10 mouse cellular contexts compared by ENCODE assay signal in genomic region chr7:98550596-98550995, GRCm38 (mm10).
A peak's percentile ranks its signal among the peaks of the same experiment; 100 is the strongest.
DNase-seq lines count a peak whose midpoint lies in the region; ATAC-seq lines count a peak whose summit lies in the region.
"Had no signal": no experiment of that assay in that cellular context is flagged by ENCODE, and none has a peak within 500 bp of the region (broad histone marks: within the 10 kb centered on the region; RNA-seq: fewer than 3 reads in every experiment).

No protein-coding gene starts in this region.

- H3K4me1 ChIP-seq in kidney, embryonic 14.5 days (ENCODE audit: control insufficient read depth, insufficient read depth, low read length), result peaks cover 3% of the 10 kb centered on the region; the same call in 1 of the 2 replicates
- H3K4me1 ChIP-seq in heart, embryonic 16.5 days (ENCODE audit: control insufficient read depth, insufficient read depth, low read length), result peaks cover 28% of the 10 kb centered on the region
- H3K4me1 ChIP-seq in lung, embryonic 16.5 days (replicated peaks; ENCODE audit: control insufficient read depth, insufficient read depth, low read length), result peaks cover 15% of the 10 kb centered on the region

- 0 out of 2 replicates have a peak, but pooled peaks have one; percentile 19 for ATAC-seq in kidney, embryonic 14.5 days (ENCODE audit: low FRiP score, low TSS enrichment)
- peak; percentile 66; the same call in 1 of the 2 replicates for ATAC-seq in heart, embryonic 16.5 days (replicated peaks; ENCODE audit: extremely low read depth, insufficient read depth, low FRiP score)
- ATAC-seq in lung, embryonic 16.5 days (ENCODE audit: low read depth), result peak; percentile 87

- no peaks in the 10 kb centered on the region for H3K36me3 ChIP-seq in kidney, embryonic 14.5 days (ENCODE audit: control insufficient read depth, insufficient read depth, low read length)
- no peaks in the 10 kb centered on the region for H3K36me3 ChIP-seq in heart, embryonic 16.5 days (ENCODE audit: control insufficient read depth, insufficient read depth)
- no peaks in the 10 kb centered on the region for H3K36me3 ChIP-seq in lung, embryonic 16.5 days (ENCODE audit: control insufficient read depth, insufficient read depth, low read length)
- H3K36me3 ChIP-seq: G1E had no signal

- no peaks in the 10 kb centered on the region for H3K27me3 ChIP-seq in kidney, embryonic 14.5 days (ENCODE audit: control insufficient read depth, insufficient read depth, low read length)
- no peaks in the 10 kb centered on the region for H3K27me3 ChIP-seq in heart, embryonic 16.5 days (ENCODE audit: control insufficient read depth, insufficient read depth, low read length)
- no peaks in the 10 kb centered on the region for H3K27me3 ChIP-seq in lung, embryonic 16.5 days (ENCODE audit: control insufficient read depth, insufficient read depth, low read depth, low read length)

- no peaks in the 10 kb centered on the region for H3K9me3 ChIP-seq in kidney, embryonic 14.5 days (ENCODE audit: control insufficient read depth, low read length)
- no peaks in the 10 kb centered on the region for H3K9me3 ChIP-seq in heart, embryonic 16.5 days (replicated peaks; ENCODE audit: control insufficient read depth, low read length)
- no peaks in the 10 kb centered on the region for H3K9me3 ChIP-seq in lung, embryonic 16.5 days (ENCODE audit: control insufficient read depth, low read length)
- H3K9me3 ChIP-seq: G1E had no signal

- H3K4me3 ChIP-seq in kidney, embryonic 14.5 days (ENCODE audit: low read length), result no peak overlapping the region
- H3K4me3 ChIP-seq in heart, embryonic 16.5 days (ENCODE audit: low read length), result no peak overlapping the region
- H3K4me3 ChIP-seq in lung, embryonic 16.5 days (ENCODE audit: low read length), result no peak overlapping the region

- no peak for DNase-seq in kidney, adult 18-20 months
- peak; percentile 42 for DNase-seq in adipocyte (ENCODE audit: low spot score)
- DNase-seq in testis, postnatal 14 days (ENCODE audit: low spot score), result no peak
- DNase-seq in left cerebral cortex, adult 18-20 months (ENCODE audit: low spot score in 2 of 2), result no peak
- DNase-seq: cerebellum, postnatal 14 days had no signal

- no peak overlapping the region for H3K27ac ChIP-seq in kidney, embryonic 14.5 days (ENCODE audit: low read depth, low read length)
- H3K27ac ChIP-seq in heart, embryonic 16.5 days (ENCODE audit: low read length), result peak overlapping the region; percentile 78
- H3K27ac ChIP-seq in lung, embryonic 16.5 days (ENCODE audit: low read length), result peak overlapping the region; percentile 84
- H3K27ac ChIP-seq: macrophage had no signal

- H3K9ac ChIP-seq in kidney, embryonic 14.5 days (ENCODE audit: low read depth, low read length), result no peak overlapping the region
- H3K9ac ChIP-seq in heart, embryonic 16.5 days (ENCODE audit: low read length), result peak overlapping the region; percentile 49
- no peak overlapping the region; the same call in 1 of the 2 replicates for H3K9ac ChIP-seq in lung, embryonic 16.5 days (ENCODE audit: low read length)

- WGBS in kidney, embryonic 14.5 days, result 38% methylated on average over 2 of the region's 2 CpGs
- 14% methylated on average over 2 of the region's 2 CpGs for WGBS in heart, embryonic 16.5 days
- 20% methylated on average over 2 of the region's 2 CpGs for WGBS in lung, embryonic 16.5 days

- H3K4me2 ChIP-seq in kidney, embryonic 14.5 days (replicated peaks; ENCODE audit: low read depth, low read length), result no peak overlapping the region
- 0 out of 2 replicates have a peak overlapping the region, but pooled peaks have one; percentile 21 for H3K4me2 ChIP-seq in heart, embryonic 16.5 days (ENCODE audit: low read depth, low read length)
- peak overlapping the region; percentile 38 for H3K4me2 ChIP-seq in lung, embryonic 16.5 days (ENCODE audit: low read depth, low read length)

Comparison
In these comparisons a context has a peak if more than half of its experiments do, and no peak if none do; other contexts are left out.
1. ATAC-seq: peak in every context shown above with its lines; median percentile 87 in lung, embryonic 16.5 days; 66 in heart, embryonic 16.5 days; 19 in kidney, embryonic 14.5 days.